Mouse (Mus musculus) mouse embryonic stem cell (cell line): ENCODE data around the gene Smyd4.

Source experiments
- in situ Hi-C, 2 experiments: fragments of 300-500 bp; cut with MboI; formaldehyde crosslinking; loops; 1 replicate in 1 of 2; 3 replicates in 1 of 2; pipeline ENCODE4 v1.14.3; 2019 to 2020; ENCODE audit warnings: low sequenced_read_pairs in 2 of 2, low pct_unique_long_range_greater_than_20kb in 1 of 2, mixed read lengths in 1 of 2; ENCODE audit not compliant: unreplicated experiment in 1 of 2

Gene Smyd4

GRCm38 (mm10) chr11:75434138-75434537, 85.9 kb downstream of the Smyd4 start:
- in situ Hi-C loops, result no loop called here

- in situ Hi-C loops, result no loop called here
These were observed 90.0 kb downstream of the Smyd4 start for GRCm38 (mm10) chr11:75438194-75438593.

GRCm38 (mm10) chr11:75438804-75439203, 90.6 kb downstream of the Smyd4 start:
- in situ Hi-C loops, result no loop called here

GRCm38 (mm10) chr11:75439363-75439762, 91.1 kb downstream of the Smyd4 start, which contains the start of gene Serpinf2:
TSS of gene Serpinf2 (minus strand) at chr11:75439591.
- in situ Hi-C loops, result no loop called here

- in situ Hi-C loops, result no loop called here
These were observed 91.7 kb downstream of the Smyd4 start for GRCm38 (mm10) chr11:75439951-75440350.

GRCm38 (mm10) chr11:75441034-75441433, 92.8 kb downstream of the Smyd4 start:
- in situ Hi-C loops, result no loop called here

GRCm38 (mm10) chr11:75441601-75442000, 93.4 kb downstream of the Smyd4 start:
- in situ Hi-C loops, result no loop called here

GRCm38 (mm10) chr11:75443711-75444110, 95.5 kb downstream of the Smyd4 start:
- in situ Hi-C loops, result no loop called here

GRCm38 (mm10) chr11:75448575-75448974, 100.3 kb downstream of the Smyd4 start:
- in situ Hi-C loops, result no loop called here

- in situ Hi-C loops, result no loop called here
These were observed 101.5 kb downstream of the Smyd4 start for GRCm38 (mm10) chr11:75449695-75450094.

- in situ Hi-C loops, result no loop called here
These were observed 102.2 kb downstream of the Smyd4 start for GRCm38 (mm10) chr11:75450304-75450908.

- in situ Hi-C loops, result no loop called here
These were observed 102.7 kb downstream of the Smyd4 start for GRCm38 (mm10) chr11:75450936-75451335.

GRCm38 (mm10) chr11:75452081-75452480, 103.8 kb downstream of the Smyd4 start:
- in situ Hi-C loops, result no loop called here

- in situ Hi-C loops, result no loop called here
These were observed 104.8 kb downstream of the Smyd4 start for GRCm38 (mm10) chr11:75452812-75453557.

GRCm38 (mm10) chr11:75453991-75454930, 106.0 kb downstream of the Smyd4 start, which contains the start of gene Wdr81:
TSS of gene Wdr81 (minus strand) at chr11:75454717.
- in situ Hi-C loops, result no loop called here
